Mouse (Mus musculus) CH12.LX (cell line): ENCODE measurements at regions not wholly inside any gene's neighbourhood (a gene's known extent, or its start where the extent isn't known, plus 50 kb on each side); places are given as distances from the start of the nearest gene placed in this dataset.

Experiments used
- DNase-seq: peaks from one replicate; pipeline ENCODE4 v3.0.0-alpha.2; 2013; ENCODE audit errors: extremely low read depth
- H3K27ac ChIP-seq: 2 replicates; pipeline ENCODE4 v1.5.1; 2012; ENCODE audit warnings: low read depth, mild to moderate bottlenecking, control low read depth, moderate library complexity; ENCODE audit not compliant: insufficient read depth
- H3K27me3 ChIP-seq: replicated peaks from 2 replicates; pipeline ENCODE3; 2012; ENCODE audit warnings: inconsistent platforms
- H3K36me3 ChIP-seq, 2 experiments: replicated peaks in 1 of 2; 2 replicates each; pipeline versions ENCODE3 to v1.6.1; 2012; ENCODE audit warnings: inconsistent platforms in 1 of 2, low read length in 1 of 2, mild to moderate bottlenecking in 1 of 2, mixed read lengths in 1 of 2, moderate library complexity in 1 of 2; ENCODE audit not compliant: control insufficient read depth in 1 of 2, insufficient read depth in 1 of 2
- H3K4me1 ChIP-seq, 2 experiments: 2 replicates each; pipeline ENCODE4 v1.6.1; 2012; ENCODE audit warnings: inconsistent platforms in 1 of 2, moderate library complexity in 1 of 2; ENCODE audit not compliant: insufficient read depth in 2 of 2, control insufficient read depth in 1 of 2
- H3K4me2 ChIP-seq: 2 replicates; pipeline ENCODE4 v1.6.1; 2012; ENCODE audit warnings: low read depth, mild to moderate bottlenecking, control low read depth; ENCODE audit not compliant: poor library complexity, insufficient read depth, severe bottlenecking
- H3K4me3 ChIP-seq, 3 experiments: fragments of 150-350 bp in 1 of 3; sonication (generic) in 1 of 3; replicated peaks in 1 of 3; 2 replicates each; pipeline versions ENCODE3 to v1.5.1; 2011 to 2012; ENCODE audit warnings: low read depth in 2 of 3, low read length in 2 of 3, mild to moderate bottlenecking in 2 of 3, moderate library complexity in 2 of 3, control low read depth in 1 of 3, improper control_type of control experiment in 1 of 3, inconsistent platforms in 1 of 3, mixed read lengths in 1 of 3; ENCODE audit not compliant: poor library complexity in 1 of 3
- H3K79me2 ChIP-seq: replicated peaks from 2 replicates; pipeline ENCODE4 v1.6.1; 2012; ENCODE audit warnings: mild to moderate bottlenecking, moderate library complexity; ENCODE audit not compliant: control insufficient read depth, poor library complexity, insufficient read depth, severe bottlenecking; ENCODE audit errors: extremely low read depth
- H3K9ac ChIP-seq: 2 replicates; pipeline ENCODE4 v1.6.1; 2012; ENCODE audit warnings: low read depth, mild to moderate bottlenecking, control low read depth, moderate library complexity; ENCODE audit not compliant: insufficient read depth
- H3K9me3 ChIP-seq: replicated peaks from 2 replicates; pipeline ENCODE3; 2012; ENCODE audit warnings: low read length, inconsistent platforms, mixed read lengths
- CHD1 ChIP-seq: IDR thresholded peaks from 2 replicates; pipeline ENCODE4 v1.6.1; 2012; ENCODE audit warnings: low read depth, low read length, improper control_type of control experiment, inconsistent platforms
- CTCF ChIP-seq, 2 experiments: IDR thresholded peaks in 1 of 2; conservative IDR thresholded peaks in 1 of 2; 2 replicates each; pipeline ENCODE4 v1.5.1; 2011 to 2012; ENCODE audit warnings: low read depth in 2 of 2, low read length in 2 of 2, improper control_type of control experiment in 1 of 2, inconsistent platforms in 1 of 2, mild to moderate bottlenecking in 1 of 2, moderate library complexity in 1 of 2
- E2F4 ChIP-seq: IDR thresholded peaks from 2 replicates; pipeline ENCODE4 v1.6.1; 2011; ENCODE audit warnings: low read depth, low read length, improper control_type of control experiment; ENCODE audit not compliant: insufficient replicate concordance
- GABPA ChIP-seq: IDR thresholded peaks from 2 replicates; pipeline ENCODE4 v1.6.1; 2012; ENCODE audit warnings: low read depth, low read length, improper control_type of control experiment, inconsistent platforms; ENCODE audit not compliant: insufficient replicate concordance
- IRF4 ChIP-seq: IDR thresholded peaks from 2 replicates; pipeline ENCODE4 v1.6.1; 2014; ENCODE audit warnings: low read depth, mild to moderate bottlenecking, inconsistent platforms, low read length, improper control_type of control experiment
- KAT2A ChIP-seq: IDR thresholded peaks from 2 replicates; pipeline ENCODE4 v1.6.1; 2012; ENCODE audit warnings: low read length, improper control_type of control experiment, inconsistent platforms; ENCODE audit not compliant: insufficient replicate concordance
- MAFK ChIP-seq: IDR thresholded peaks from 2 replicates; pipeline ENCODE4 v1.6.1; 2011; ENCODE audit warnings: low read length, improper control_type of control experiment; ENCODE audit not compliant: insufficient replicate concordance
- MAZ ChIP-seq: IDR thresholded peaks from 2 replicates; pipeline ENCODE4 v1.6.1; 2012; ENCODE audit warnings: low read depth, mild to moderate bottlenecking, inconsistent platforms, low read length, improper control_type of control experiment, moderate library complexity
- NRF1 ChIP-seq: IDR thresholded peaks from 2 replicates; pipeline ENCODE4 v1.6.1; 2014; ENCODE audit warnings: low read depth, mild to moderate bottlenecking, inconsistent platforms, low read length, improper control_type of control experiment, moderate library complexity
- POLR2A ChIP-seq: IDR thresholded peaks from 2 replicates; pipeline ENCODE4 v1.6.1; 2011; ENCODE audit warnings: low read depth, mild to moderate bottlenecking, improper control_type of control experiment, low read length
- SIN3A ChIP-seq: IDR thresholded peaks from 2 replicates; pipeline ENCODE4 v1.6.1; 2012; ENCODE audit warnings: low read length, improper control_type of control experiment, inconsistent platforms
- SMC3 ChIP-seq: IDR thresholded peaks from 2 replicates; pipeline ENCODE4 v1.6.1; 2011; ENCODE audit warnings: low read depth, low read length, improper control_type of control experiment
- TBP ChIP-seq: conservative IDR thresholded peaks from 2 replicates; pipeline ENCODE4 v1.6.1; 2011; ENCODE audit warnings: low read depth, low read length, improper control_type of control experiment
- TCF12 ChIP-seq: IDR thresholded peaks from 2 replicates; pipeline ENCODE4 v1.6.1; 2014; ENCODE audit warnings: low read depth, mild to moderate bottlenecking, inconsistent platforms, low read length, improper control_type of control experiment
- UBTF ChIP-seq: IDR thresholded peaks from 2 replicates; pipeline ENCODE4 v1.6.1; 2012; ENCODE audit warnings: low read depth, mild to moderate bottlenecking, inconsistent platforms, low read length, improper control_type of control experiment, moderate library complexity
- USF1 ChIP-seq: IDR thresholded peaks from 2 replicates; pipeline ENCODE4 v1.6.1; 2014; ENCODE audit warnings: low read depth, mild to moderate bottlenecking, inconsistent platforms, low read length, improper control_type of control experiment
- ZC3H11A ChIP-seq: IDR thresholded peaks from 2 replicates; pipeline ENCODE4 v1.6.1; 2012; ENCODE audit warnings: low read depth, mild to moderate bottlenecking, inconsistent platforms, low read length, improper control_type of control experiment
- ZKSCAN1 ChIP-seq: IDR thresholded peaks from 2 replicates; pipeline ENCODE4 v1.6.1; 2012; ENCODE audit warnings: low read depth, inconsistent platforms, low read length, improper control_type of control experiment, borderline replicate concordance
- dilution Hi-C: fragments of 300-500 bp; cut with MboI; formaldehyde crosslinking; loops from 2 replicates; pipeline ENCODE4 v1.14.3; 2020; ENCODE audit warnings: low sequenced_read_pairs; ENCODE audit not compliant: extremely low pct_unique_long_range_greater_than_20kb, extremely low pct_ligation_motif_present
- in situ Hi-C: fragments of 300-500 bp; cut with MboI; formaldehyde crosslinking; loops from 3 replicates; pipeline ENCODE4 v1.14.3; 2019; ENCODE audit warnings: low sequenced_read_pairs, low pct_ligation_motif_present, low pct_unique_long_range_greater_than_20kb, mixed read lengths

- no peak overlapping the region for H3K4me3 ChIP-seq
- H3K9me3 ChIP-seq: no peaks in the 10 kb centered on the region
- TF ChIP-seq CHD1 (no peak), CTCF (conservative IDR thresholded peaks at IDR 0.05 in 1 of 2, IDR thresholded peaks at IDR 0.05 in 1 of 2; ENCODE audit: low read depth in 2 of 2, low read length in 2 of 2) (no peak), USF1 (no peak), ZKSCAN1 (no peak), UBTF (no peak), MAZ (no peak), KAT2A (no peak), POLR2A (no peak), ZC3H11A (no peak), TCF12 (no peak), GABPA (no peak), E2F4 (no peak), NRF1 (no peak), TBP (no peak), SMC3 (no peak), IRF4 (no peak)
- H3K79me2 ChIP-seq: no peaks in the 10 kb centered on the region
- no peak for DNase-seq
- H3K4me2 ChIP-seq: no peak overlapping the region
- peaks cover 4 to 60% of the 10 kb centered on the region in 2 experiments; a peak in 2 of 4 replicates for H3K4me1 ChIP-seq
- H3K27me3 ChIP-seq: no peaks in the 10 kb centered on the region
- H3K9ac ChIP-seq: no peak overlapping the region
- dilution Hi-C loops (no loop called here), in situ Hi-C loops (loop anchor here (5.0 kb wide), 2 partner anchors 90 to 180 kb away; partner anchors contain the start of gene Fut8)
- no peaks in the 10 kb centered on the region for H3K36me3 ChIP-seq
- H3K27ac ChIP-seq: no peak overlapping the region
These were observed 94.9 kb upstream of the Max start for GRCm38 (mm10) chr12:77056748-77057370.

- no peak for DNase-seq
- in situ Hi-C loops (loop anchor here (5.0 kb wide), 2 partner anchors 93 to 183 kb away; partner anchors contain the start of gene Fut8), dilution Hi-C loops (no loop called here)
- no peak overlapping the region for H3K4me3 ChIP-seq
- no peak overlapping the region for H3K27ac ChIP-seq
- no peaks in the 10 kb centered on the region for H3K79me2 ChIP-seq
- peaks cover 3% of the 10 kb centered on the region for H3K9me3 ChIP-seq
- H3K9ac ChIP-seq: no peak overlapping the region
- no peaks in the 10 kb centered on the region for H3K36me3 ChIP-seq
- H3K4me2 ChIP-seq: no peak overlapping the region
- no peaks in the 10 kb centered on the region for H3K27me3 ChIP-seq
- H3K4me1 ChIP-seq: peaks cover 8 to 51% of the 10 kb centered on the region in 2 experiments; a peak in 3 of 4 replicates
- no peak for TF ChIP-seq SIN3A
- no peak for TF ChIP-seq GABPA
- TF ChIP-seq MAFK: peak; percentile 54; the same call in 1 of the 2 replicates
- no peak for TF ChIP-seq MAZ
- TF ChIP-seq, all 38 proteins: peak for 1
These were observed 92.7 kb upstream of the Max start for GRCm38 (mm10) chr12:77054700-77055099.
